Mouse (Mus musculus) olfactory bulb, adult 2 months (tissue): Measurements from ENCODE around the gene Gm7534.

Experiments
- CTCF ChIP-seq: fragments of 200-500 bp; IDR thresholded peaks from 2 replicates; pipeline ENCODE4 v1.5.1; 2012; ENCODE audit warnings: low read depth, mild to moderate bottlenecking, low read length, moderate library complexity; ENCODE audit not compliant: insufficient read depth
- POLR2A ChIP-seq: fragments of 200-500 bp; IDR thresholded peaks from 2 replicates; pipeline ENCODE4 v1.6.1; 2012; ENCODE audit warnings: mild to moderate bottlenecking, low read depth, low read length, moderate library complexity; ENCODE audit not compliant: insufficient read depth

GRCm38 (mm10) chr4:134202904-134203303 is at the start of gene Gm7534:
- TF ChIP-seq CTCF (no peak), POLR2A (no peak)
